Mouse (Mus musculus) ES-E14 (cell line): ENCODE data around the gene Rras. TPM values are rescaled to one million over a fixed set of nuclear protein-coding genes. Genes with fewer than 3 reads are reported as not detected.

Experiments used
- DNase-seq: peaks from one replicate; pipeline ENCODE4 v3.0.0-alpha.2; 2013; ENCODE audit warnings: low read depth, low spot score
- H3K27ac ChIP-seq: 2 replicates; pipeline ENCODE4 v1.5.1; 2012; ENCODE audit warnings: low read depth, mild to moderate bottlenecking, low read length, moderate library complexity, mixed read lengths; ENCODE audit not compliant: poor library complexity, insufficient read depth, severe bottlenecking
- H3K36me3 ChIP-seq: 2 replicates; pipeline ENCODE4 v1.6.1; 2012; ENCODE audit warnings: mild to moderate bottlenecking, low read length, moderate library complexity, mixed read lengths; ENCODE audit not compliant: control insufficient read depth, poor library complexity, insufficient read depth, severe bottlenecking
- H3K4me1 ChIP-seq, 2 experiments: fragments of 150-350 bp in 1 of 2; sonication (generic) in 1 of 2; 2 replicates each; pipeline ENCODE4 v1.6.1; 2012; ENCODE audit warnings: low read length in 2 of 2, mild to moderate bottlenecking in 1 of 2, mixed read lengths in 1 of 2; ENCODE audit not compliant: control insufficient read depth in 2 of 2, insufficient read depth in 2 of 2, poor library complexity in 1 of 2
- H3K4me3 ChIP-seq, 2 experiments: fragments of 150-350 bp in 1 of 2; sonication (generic) in 1 of 2; 2 replicates each; pipeline ENCODE4 v1.5.1; 2012; ENCODE audit warnings: low read length in 2 of 2, low read depth in 1 of 2, mild to moderate bottlenecking in 1 of 2, mixed read lengths in 1 of 2; ENCODE audit not compliant: insufficient read depth in 1 of 2, poor library complexity in 1 of 2, severe bottlenecking in 1 of 2
- H3K9ac ChIP-seq: 2 replicates; pipeline ENCODE4 v1.6.1; 2012; ENCODE audit warnings: low read depth, mild to moderate bottlenecking, low read length, mixed read lengths; ENCODE audit not compliant: poor library complexity, insufficient read depth, severe bottlenecking
- H3K9me3 ChIP-seq: fragments of 150-350 bp; sonication (generic); 2 replicates; pipeline ENCODE4 v1.6.1; 2012; ENCODE audit warnings: low read depth, mild to moderate bottlenecking, low read length; ENCODE audit not compliant: control insufficient read depth, insufficient read depth
- CHD2 ChIP-seq: IDR thresholded peaks from 2 replicates; pipeline ENCODE4 v1.6.1; 2014; ENCODE audit warnings: mild to moderate bottlenecking, low read depth, low read length, inconsistent platforms
- HCFC1 ChIP-seq: IDR thresholded peaks from 2 replicates; pipeline ENCODE4 v1.6.1; 2012; ENCODE audit warnings: low read length, inconsistent platforms, borderline replicate concordance; ENCODE audit not compliant: insufficient read depth
- MAFK ChIP-seq: IDR thresholded peaks from 2 replicates; pipeline ENCODE4 v1.6.1; 2014; ENCODE audit warnings: mild to moderate bottlenecking, low read depth, low read length, inconsistent platforms; ENCODE audit not compliant: insufficient read depth
- ZC3H11A ChIP-seq: IDR thresholded peaks from 2 replicates; pipeline ENCODE4 v1.6.1; 2012; ENCODE audit warnings: low read depth, mild to moderate bottlenecking, inconsistent platforms, low read length, borderline replicate concordance
- ZNF384 ChIP-seq: IDR thresholded peaks from 2 replicates; pipeline ENCODE4 v1.6.1; 2012; ENCODE audit warnings: low read depth, low read length, inconsistent platforms
- in situ Hi-C, 2 experiments: fragments of 600-800 bp; cut with MboI; formaldehyde crosslinking; loops; one replicate each; pipeline ENCODE4 v1.15.1; 2025; ENCODE audit warnings: low sequenced_read_pairs in 2 of 2, inconsistent platforms in 1 of 2; ENCODE audit not compliant: unreplicated experiment in 2 of 2
- total RNA-seq: library from RNA; depleted of rRNA; stranded (reverse); fragments of 300-350 nt; gene quantifications from 2 replicates; pipeline ENCODE4 v1.2.3, GENCODE M21; 2012

Gene Rras
- total RNA-seq, 1 experiment, result 14.4 TPM

DNA sequence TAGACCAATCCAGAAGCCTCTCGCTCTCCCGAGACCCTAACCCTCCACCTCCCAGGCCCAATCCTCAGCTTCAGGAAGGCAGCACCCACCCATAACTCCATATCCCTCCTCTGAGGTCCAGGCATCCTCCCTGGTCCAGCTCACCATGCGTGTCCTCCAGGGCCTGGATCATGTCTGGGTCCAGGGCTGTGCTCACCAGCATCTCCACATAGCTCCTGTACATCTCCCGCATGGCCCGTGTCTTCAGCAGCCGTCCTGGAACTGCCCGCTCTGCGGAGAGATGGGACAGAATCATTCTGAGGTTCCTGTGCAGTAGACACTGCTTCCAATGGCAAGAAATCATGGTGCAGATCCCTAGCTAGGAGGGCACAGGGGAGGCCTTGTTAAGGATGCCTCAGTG, 13.1 kb downstream of the Rras start:
- DNase-seq, result no peak
- Histone ChIP-seq H3K27ac (no peak overlapping the region), H3K9ac (no peak overlapping the region), H3K4me1 (peaks cover 0 to 7% of the 10 kb centered on the region in 2 experiments; a peak in 1 of 4 replicates), H3K4me3 (no peak overlapping the region), H3K9me3 (no peaks in the 10 kb centered on the region), H3K36me3 (peaks cover 66% of the 10 kb centered on the region)
- in situ Hi-C loops, result no loop called here
- TF ChIP-seq HCFC1 (no peak), MAFK (no peak), CHD2 (no peak), ZC3H11A (no peak), ZNF384 (no peak)

DNA sequence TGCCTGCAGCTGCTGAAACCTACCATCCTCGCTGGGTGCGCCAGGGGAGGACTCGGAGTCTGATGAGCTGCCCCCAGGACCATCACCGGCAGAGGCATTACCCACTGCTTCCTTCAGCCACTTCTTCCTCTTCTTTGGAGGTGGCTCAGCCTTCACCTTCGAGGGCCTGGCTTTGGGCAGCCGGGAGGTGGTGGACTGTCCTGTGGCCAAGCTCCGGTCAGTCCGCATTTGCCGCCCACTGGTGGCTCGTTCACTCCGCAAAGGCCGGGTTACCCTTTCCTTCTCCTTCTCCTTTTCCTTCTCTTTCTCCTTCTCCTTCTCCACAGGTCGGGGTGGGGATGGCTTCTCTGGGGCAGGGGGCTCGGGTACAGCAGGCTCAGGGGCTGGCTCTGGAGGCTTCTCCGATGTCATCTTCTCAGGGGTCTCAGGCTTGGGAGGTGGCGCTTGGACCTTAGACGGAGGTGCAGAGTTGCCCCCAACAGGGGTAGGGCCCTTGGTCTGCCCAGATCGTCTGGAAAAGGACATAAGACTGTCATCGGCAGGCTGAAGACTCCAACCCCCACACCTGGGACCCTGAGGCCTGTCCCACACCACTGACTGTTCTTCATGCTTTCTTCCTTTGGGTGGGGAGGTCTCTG, 16.1 kb downstream of the Rras start:
- H3K36me3 ChIP-seq, result peaks cover 59% of the 10 kb centered on the region
- no peaks in the 10 kb centered on the region for H3K9me3 ChIP-seq
- no peaks in the 10 kb centered on the region for H3K4me1 ChIP-seq
- H3K4me3 ChIP-seq, result no peak overlapping the region
- DNase-seq, result no peak
- in situ Hi-C loops, result no loop called here
- H3K9ac ChIP-seq, result no peak overlapping the region
- TF ChIP-seq ZNF384 (no peak), CHD2 (no peak), ZC3H11A (no peak), MAFK (no peak), HCFC1 (no peak)
- no peak overlapping the region for H3K27ac ChIP-seq

DNA sequence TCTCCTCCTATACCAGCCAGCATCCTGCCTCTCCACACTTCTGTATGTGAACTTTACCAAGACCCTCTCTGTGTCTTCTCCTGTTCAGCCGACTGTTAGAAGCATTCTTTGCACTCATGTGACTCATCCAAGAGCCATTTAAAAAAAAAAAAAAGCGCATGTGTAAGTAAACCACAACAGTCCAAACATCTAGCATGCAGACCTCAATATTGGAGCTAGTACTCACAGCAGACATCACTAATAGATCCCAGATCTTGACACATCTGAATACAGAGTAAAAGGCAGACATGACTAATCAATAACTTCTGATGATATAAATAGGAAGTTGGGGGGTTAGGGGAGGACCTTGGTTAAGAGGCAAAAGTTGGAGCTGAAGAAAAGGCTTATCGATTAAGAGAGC, 17.9 kb downstream of the Rras start:
- Histone ChIP-seq H3K9ac (no peak overlapping the region), H3K36me3 (peaks cover 55% of the 10 kb centered on the region), H3K9me3 (no peaks in the 10 kb centered on the region), H3K27ac (no peak overlapping the region), H3K4me3 (no peak overlapping the region), H3K4me1 (no peaks in the 10 kb centered on the region)
- DNase-seq, result no peak
- TF ChIP-seq ZNF384, result no peak
- TF ChIP-seq ZC3H11A, result no peak
- TF ChIP-seq HCFC1, result no peak
- TF ChIP-seq MAFK, result no peak
- no peak for TF ChIP-seq CHD2
- in situ Hi-C loops, result no loop called here

DNA sequence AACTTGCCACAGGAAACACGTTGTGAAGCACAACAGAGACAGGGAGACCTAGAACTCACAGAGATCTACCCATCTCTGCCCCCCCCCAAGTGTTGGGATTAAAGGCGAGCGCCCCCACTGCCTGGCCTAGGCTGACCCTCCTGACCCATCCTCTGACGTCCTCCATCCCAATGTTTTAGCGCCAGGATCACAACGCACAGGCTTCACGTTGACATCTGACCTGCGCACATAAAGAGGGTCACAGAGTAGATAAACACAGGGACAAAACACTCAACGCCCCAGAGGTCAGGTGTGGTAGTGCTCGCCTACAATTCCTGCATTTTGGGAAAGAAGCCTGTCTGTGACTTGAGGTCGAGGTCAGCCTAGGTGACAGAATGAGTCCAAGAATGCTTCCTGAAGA, 18.9 kb downstream of the Rras start:
- DNase-seq, result no peak

More for the DNA sequence above, 18.9 kb downstream of the Rras start:
- Histone ChIP-seq H3K27ac (no peak overlapping the region), H3K9me3 (no peaks in the 10 kb centered on the region), H3K36me3 (peaks cover 51% of the 10 kb centered on the region), H3K4me1 (no peaks in the 10 kb centered on the region), H3K4me3 (no peak overlapping the region), H3K9ac (no peak overlapping the region)
- TF ChIP-seq ZNF384 (no peak), MAFK (no peak), ZC3H11A (no peak), CHD2 (no peak), HCFC1 (no peak)
- in situ Hi-C loops, result no loop called here
